Mouse (Mus musculus): ENCODE measurements around the gene Vmn1r2.
A peak's percentile ranks its signal among the peaks of the same experiment; 100 is the strongest.
"Not testable (repeated sequence)": the region's sequence is repeated elsewhere in the genome, so short reads cannot be mapped to it uniquely, and the experiment has no call there.

Gene Vmn1r2

DNA sequence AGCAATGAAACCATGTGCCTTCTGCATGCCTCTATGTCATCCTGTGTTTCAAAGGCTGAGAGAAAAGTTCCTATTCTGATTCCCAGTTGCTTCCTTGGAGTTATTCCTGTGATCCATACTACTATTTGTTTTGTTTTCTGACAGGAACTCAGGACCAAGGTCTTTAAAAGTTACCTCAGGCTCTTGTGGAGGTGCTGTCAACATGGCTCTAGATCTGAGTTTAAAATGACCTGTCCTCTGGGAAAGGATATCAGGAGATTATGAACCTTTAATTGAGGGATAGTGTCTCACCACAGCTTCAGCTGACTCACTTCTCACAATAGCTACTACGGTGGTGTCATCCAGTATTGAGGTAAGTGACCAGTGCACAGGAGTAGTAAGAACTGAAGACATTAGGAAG lies at the start of gene Vmn1r2:
Gene Vmn1r2 (plus strand): TSS at position 301 of the 400 bp plus-strand sequence.
- not testable (repeated sequence) for DNase-seq (ENCODE audit: low spot score)

DNA sequence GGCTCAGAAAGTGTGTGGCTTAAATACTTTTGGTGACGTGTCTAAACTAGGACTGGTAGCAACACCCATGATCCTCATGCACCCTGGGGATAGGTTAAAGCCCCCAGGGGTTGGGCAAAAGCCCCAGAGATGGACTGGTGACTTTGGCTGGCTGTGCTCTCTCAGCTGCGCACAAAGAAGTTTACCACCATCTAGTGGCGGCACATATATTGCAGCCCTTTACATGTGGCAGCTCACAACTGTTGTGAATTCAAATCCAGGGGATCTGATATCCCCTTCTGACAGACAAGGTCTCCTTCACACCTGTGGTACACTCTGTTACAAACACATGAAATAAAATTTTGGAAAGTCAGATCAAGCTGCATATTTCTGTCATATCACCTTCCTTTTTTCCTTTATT lies 19.2 kb upstream of the Vmn1r2 start:
- DNase-seq (ENCODE audit: low spot score) = not testable (repeated sequence)

DNA sequence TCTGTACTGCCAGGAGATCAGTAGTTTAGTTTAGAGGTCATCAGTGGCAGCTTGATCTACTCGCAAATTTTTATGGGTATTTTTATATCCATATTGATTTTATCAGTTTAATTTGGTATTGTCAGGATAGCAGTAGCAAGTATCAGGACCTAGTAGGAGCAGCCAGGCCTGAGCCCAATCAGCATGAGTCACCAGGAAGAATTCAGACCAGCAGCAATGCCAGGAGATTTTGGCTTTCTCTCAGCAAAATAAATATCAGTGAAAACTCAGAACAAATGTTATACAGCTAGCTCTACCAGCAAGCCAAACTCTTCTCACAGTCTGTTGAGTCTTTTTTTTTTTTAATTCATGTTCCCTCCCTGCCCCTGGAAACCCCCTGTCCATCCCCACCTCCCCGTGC lies 13.8 kb upstream of the Vmn1r2 start:
- not testable (repeated sequence) for DNase-seq (ENCODE audit: low spot score)

DNA sequence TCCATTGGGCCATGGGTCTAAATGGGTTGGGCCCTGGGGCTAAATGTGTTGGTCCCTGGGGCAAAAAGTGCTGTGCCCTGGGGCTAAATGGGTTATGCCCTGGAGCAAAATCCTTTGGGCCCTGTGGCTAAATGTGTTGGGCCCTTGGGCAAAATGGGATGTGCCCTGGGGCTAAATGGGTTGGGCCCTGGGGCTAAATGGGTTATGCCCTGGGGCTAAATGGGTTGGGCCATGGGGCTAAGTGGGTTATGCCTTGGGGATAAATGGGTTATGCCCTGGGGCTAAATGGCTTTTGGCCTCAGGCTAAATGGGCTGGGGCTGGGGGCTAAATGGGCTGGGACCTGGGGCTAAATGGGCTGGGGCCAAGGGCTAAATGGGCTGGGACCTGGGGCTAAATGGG lies 2.7 kb upstream of the Vmn1r2 start:
- DNase-seq (ENCODE audit: low spot score) = not testable (repeated sequence)

DNA sequence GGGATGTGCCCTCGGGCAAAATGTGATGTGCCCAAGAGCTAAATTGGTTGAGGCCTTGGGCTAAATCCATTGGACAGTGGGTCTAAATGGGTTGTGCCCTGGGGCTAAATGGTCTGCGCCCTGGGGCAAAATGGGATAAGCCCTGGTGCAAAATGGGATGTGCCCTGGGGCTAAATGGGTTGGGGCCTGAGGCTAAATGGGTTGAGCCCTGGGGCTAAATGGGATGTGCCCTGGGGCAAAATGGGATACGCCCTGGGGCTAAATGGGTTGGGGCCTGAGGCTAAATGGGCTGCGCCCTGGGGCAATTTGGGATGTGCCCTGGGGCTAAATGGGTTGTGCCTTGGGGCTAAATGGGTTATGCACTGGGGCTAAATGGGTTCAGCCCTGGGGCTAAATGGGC lies 2.1 kb upstream of the Vmn1r2 start:
- peak; percentile 54 for DNase-seq (ENCODE audit: low spot score)

DNA sequence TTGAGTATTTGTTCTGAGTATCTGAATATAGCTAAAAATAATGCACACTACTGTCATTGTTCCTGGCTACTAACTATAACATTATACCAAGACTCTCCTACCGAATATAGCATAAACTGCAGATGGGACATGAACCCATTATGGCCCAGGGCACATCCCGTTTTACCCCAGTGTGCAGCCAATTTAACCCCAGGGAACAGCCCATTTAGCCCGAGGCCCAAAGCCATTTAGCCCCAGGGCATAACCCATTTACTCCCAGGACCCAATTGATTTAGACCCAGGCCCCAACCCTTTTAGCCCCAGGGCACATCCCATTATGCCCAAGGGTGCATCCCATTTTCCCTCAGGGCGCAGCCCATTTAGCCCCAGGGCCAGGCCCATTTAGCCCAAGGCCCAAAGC lies 7.5 kb downstream of the Vmn1r2 start:
- not testable (repeated sequence) for DNase-seq (ENCODE audit: low spot score)

DNA sequence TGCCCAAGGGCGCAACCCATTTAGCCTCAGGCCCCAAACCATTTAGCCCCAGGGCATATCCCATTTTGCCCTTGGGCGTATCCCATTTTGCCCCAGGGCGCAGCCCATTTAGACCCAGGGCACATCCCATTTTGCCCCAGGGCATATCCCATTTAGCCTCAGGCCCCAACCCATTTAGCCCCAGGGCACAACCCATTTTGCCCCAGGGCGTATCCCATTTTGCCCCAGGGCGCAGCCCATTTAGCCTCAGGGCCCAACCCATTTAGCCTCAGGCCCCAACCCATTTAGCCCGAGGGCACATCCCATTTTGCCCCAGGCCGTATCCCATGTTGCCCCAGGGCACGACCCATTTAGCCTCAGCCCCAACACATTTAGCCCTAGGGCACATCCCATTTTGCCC lies 8.6 kb downstream of the Vmn1r2 start:
- not testable (repeated sequence) for DNase-seq (ENCODE audit: low spot score)

DNA sequence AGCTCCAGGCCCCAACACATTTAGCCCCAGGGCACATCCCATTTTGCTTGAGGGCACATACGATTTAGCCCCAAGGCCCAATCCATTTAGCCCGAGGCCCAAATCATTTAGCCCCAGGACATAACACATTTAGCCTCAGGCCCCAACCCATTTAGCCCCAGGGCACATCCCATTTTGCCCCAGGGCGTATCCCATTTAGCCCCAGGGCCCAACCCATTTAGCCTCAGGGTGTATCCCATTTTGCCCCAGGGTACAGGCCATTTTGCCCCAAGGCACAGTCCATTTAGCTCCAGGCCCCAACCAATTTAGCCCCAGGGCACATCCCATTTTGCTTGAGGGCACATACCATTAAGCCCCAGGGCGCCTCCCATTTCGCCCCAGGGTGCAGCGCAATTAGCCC lies 9.1 kb downstream of the Vmn1r2 start:
- DNase-seq (ENCODE audit: low spot score) = not testable (repeated sequence)

DNA sequence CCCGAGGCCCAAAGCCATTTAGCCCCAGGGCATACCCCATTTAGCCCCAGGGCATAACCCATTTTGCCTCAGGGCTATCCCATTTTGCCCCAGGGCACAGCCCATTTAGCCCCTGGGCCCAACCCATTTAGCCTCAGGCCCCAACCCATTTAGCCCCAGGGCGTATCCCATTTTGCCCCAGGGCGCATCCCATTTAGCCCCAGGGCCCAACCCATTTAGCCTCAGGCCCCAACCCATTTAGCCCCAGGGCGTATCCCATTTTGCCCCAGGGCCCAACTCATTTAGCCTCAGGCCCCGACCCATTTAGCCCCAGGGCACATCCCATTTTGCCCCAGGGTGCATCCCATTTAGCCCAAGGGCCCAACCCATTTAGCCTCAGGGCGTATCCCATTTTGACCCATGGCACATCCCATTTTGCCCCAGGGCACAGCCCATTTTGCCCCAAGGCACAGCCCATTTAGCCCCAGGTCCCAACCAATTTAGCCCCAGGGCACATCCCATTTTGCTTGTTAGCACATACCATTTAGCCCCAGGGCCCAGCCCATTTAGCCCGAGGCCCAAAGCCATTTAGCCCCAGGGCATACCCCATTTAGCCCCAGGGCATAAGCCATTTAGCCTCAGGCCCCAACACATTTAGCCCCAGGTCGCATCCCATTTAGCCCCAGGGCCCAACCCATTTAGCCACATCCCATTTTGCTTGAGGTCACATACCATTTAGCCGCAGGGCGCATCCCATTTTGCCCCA lies 9.8 kb downstream of the Vmn1r2 start:
- DNase-seq (ENCODE audit: low spot score) = not testable (repeated sequence)

DNA sequence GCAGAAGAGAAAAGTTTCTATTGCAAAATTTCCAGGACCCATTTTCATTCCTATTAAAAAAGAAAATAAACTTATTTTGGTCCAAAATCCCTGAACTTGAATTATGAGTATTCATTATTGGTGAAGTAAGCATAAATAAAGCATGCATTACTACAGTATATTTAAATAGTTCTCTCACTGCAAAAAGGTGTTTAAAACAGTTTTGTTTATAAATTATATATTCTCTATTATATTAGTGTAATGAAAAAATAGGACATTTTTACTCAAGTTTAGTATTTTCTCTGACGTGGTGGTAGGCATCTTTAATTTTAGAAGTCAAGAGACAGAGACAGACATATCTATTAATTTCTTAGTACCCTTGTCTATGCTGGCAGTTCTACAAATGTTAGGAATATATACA lies 18.1 kb downstream of the Vmn1r2 start, which contains the start of gene Vmn1r3:
Gene Vmn1r3 (minus strand): TSS at position 101 of the 400 bp plus-strand sequence.
- not testable (repeated sequence) for DNase-seq (ENCODE audit: low spot score)

DNA sequence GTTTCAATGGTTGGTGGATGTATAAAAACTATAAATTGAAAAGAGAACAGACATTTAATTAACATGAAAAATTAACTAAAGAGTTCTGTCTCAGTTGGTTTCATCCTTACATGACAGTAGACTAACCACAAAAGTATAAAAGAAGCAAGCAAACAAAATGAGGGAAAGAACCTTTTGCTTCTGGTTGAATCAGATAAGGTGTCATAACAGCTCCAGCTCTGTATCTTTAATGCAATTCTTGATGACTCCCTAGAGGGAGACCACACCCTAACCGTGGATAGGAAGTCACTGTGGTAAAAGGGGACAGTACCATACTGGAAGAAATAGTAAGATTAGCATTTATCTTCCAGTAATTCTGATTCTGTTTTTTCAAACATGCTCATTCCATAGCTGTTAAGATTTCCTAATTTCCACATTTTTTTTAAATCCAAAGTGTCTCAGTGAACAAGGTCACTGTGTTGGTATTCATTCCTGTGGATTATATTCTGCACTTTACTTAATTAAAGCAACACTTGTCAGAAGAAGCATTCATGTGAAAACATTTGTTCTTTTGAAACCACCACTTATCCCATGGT lies 42.6 kb downstream of the Vmn1r2 start:
- DNase-seq (ENCODE audit: low spot score) = not testable (repeated sequence)

DNA sequence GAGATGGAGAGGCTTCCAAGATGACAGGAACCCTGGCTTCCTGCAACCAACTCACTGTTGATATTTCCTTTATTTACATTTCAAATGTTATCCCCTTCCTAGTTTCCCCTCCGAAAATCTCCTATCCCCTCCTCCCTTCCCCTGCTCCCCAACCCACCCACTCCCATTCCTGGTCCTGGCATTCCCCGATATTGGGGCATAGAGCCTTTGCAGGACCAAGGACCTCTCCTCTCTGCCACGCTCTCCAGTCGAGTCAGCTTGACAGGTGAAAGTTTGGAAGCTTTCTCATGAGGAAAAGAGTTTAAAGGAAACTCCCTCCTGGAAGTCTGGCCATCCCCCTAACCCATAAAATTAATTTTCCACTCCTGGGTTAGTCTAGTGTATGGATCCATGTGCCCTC lies 46.2 kb downstream of the Vmn1r2 start:
- DNase-seq (ENCODE audit: low spot score) = not testable (repeated sequence)

DNA sequence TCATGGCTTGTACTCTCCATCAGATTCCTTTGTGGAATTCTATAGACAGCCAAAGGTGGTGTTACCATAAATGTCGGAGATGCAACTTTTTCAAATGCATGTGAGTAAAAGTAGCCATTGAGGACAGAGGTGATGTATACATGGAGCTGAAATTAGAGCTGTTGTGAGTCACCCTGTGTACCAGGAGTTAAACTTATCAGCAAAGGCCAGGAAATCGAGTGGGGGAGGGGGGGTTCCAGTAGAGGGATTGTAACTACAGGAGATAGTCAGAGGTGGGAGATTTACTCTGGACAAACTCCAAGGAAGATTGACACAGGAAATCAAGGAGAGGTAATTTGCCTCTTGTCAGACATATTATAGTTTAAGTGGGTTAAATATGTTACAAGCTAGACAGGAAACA lies 49.3 kb downstream of the Vmn1r2 start:
- DNase-seq (ENCODE audit: low spot score) = not testable (repeated sequence)

Data from urinary bladder, postnatal 10 days (tissue).